Mouse (Mus musculus): ENCODE measurements at regions not wholly inside any gene's neighbourhood (a gene's known extent, or its start where the extent isn't known, plus 50 kb on each side); places are given as distances from the start of the nearest gene placed in this dataset.

DNA sequence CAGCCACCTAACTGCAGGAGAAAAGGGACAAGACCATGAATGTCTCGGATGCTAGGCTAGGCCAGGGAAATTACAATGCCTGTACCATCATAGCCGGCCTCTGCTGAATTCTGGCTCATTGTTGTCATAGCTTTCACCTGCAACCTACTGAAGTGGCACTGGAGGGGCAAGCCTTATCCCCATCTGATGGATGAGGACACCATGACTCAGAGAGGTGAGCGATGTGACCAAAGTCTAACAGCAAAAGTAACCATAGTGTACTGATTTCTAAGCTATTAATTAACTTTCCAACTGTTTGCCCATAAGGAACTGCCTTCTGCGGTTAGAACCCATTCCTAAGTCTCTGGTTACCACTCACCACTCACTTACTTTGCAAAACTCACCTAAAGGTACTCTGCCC lies 536.6 kb upstream of the Klf4 start:
- DNase-seq (ENCODE audit: low spot score in 2 of 2), result no peak

GRCm38 (mm10) chr4:56064657-56065056 lies 532.4 kb upstream of the Klf4 start:
- DNase-seq (ENCODE audit: low spot score in 2 of 2), result no peak

GRCm38 (mm10) chr4:56051792-56052380 lies 519.6 kb upstream of the Klf4 start:
- DNase-seq (ENCODE audit: low spot score in 2 of 2), result no peak

- DNase-seq (ENCODE audit: low spot score in 2 of 2), result no peak
Measured at GRCm38 (mm10) chr4:56039327-56039726, 507.1 kb upstream of the Klf4 start.

GRCm38 (mm10) chr4:56036334-56036733 lies 504.1 kb upstream of the Klf4 start:
- DNase-seq (ENCODE audit: low spot score in 2 of 2), result no peak

DNA sequence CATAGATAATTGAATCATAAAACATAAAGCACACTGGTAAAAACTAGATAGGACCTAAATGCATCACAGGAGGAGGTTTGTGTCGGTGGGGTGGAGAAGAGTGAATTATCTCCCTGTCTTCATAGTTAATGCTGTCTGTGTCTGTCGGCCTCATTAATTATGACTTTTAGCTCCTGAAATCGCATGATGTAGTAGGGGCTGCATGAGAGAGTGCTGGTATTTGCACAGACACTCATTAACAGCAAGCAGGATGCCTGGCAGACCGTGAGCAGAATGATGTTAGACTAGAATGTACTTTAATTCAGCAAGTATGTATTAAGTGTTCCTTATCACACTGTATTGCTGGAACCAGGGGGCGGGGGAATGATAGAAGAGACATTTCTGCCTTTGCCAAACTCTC lies 503.3 kb upstream of the Klf4 start:
- no peak for DNase-seq (ENCODE audit: low spot score in 2 of 2)

GRCm38 (mm10) chr4:56028441-56028840 lies 496.2 kb upstream of the Klf4 start:
- no peak for DNase-seq (ENCODE audit: low spot score in 2 of 2)

DNA sequence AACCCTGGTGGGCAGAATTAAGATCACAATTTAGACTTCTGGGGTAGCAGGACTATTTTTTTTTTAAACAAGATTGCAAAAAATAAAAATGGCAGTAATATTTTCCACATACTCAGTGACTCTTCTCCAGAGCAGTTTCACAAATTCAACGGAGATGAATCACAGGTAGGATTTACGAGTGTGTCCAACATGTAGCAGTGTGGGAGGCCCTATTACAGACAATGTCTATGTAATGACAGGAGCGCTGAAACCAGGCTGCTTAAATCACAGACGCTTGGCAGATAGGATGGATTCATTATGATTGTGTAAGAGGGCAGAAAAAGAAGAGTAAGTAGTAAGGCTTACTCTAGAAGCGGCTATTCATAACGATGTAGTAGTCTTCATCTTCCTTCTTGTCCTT lies 495.0 kb upstream of the Klf4 start:
- no peak for DNase-seq (ENCODE audit: low spot score in 2 of 2)

- no peak for DNase-seq (ENCODE audit: low spot score in 2 of 2)
Measured at GRCm38 (mm10) chr4:56024478-56024877, 492.2 kb upstream of the Klf4 start.

DNA sequence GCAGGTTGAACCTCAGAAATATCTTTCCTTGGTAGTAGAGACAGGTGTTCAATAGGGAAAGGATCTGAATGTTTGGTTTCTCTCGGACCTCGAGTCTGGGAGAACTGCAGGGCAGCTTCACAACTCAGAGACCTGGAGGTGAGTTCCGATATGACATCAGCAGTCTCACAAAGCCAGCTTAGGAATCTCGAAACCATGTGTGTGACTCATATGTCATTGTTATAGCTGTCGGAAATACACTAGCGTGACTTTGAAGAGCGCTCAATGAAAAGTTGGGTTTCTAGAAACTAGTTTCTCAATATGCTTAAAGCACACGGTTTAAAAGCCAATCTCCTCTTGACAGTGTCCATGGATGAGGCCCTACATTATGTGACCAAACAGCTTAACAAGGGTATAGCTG lies 485.9 kb upstream of the Klf4 start:
- no peak for DNase-seq (ENCODE audit: low spot score in 2 of 2)

- no peak for DNase-seq (ENCODE audit: low spot score in 2 of 2)
Measured at GRCm38 (mm10) chr4:56015481-56015880, 483.2 kb upstream of the Klf4 start.

- no peak for DNase-seq (ENCODE audit: low spot score in 2 of 2)
Measured at GRCm38 (mm10) chr4:56008287-56008686, 476.0 kb upstream of the Klf4 start.

- DNase-seq (ENCODE audit: low spot score in 2 of 2), result no peak
Measured at GRCm38 (mm10) chr4:56004227-56004626, 472.0 kb upstream of the Klf4 start.

GRCm38 (mm10) chr4:56001312-56001731 lies 469.1 kb upstream of the Klf4 start:
- no peak for DNase-seq (ENCODE audit: low spot score in 2 of 2)

GRCm38 (mm10) chr4:55984026-55984425 lies 451.8 kb upstream of the Klf4 start:
- DNase-seq (ENCODE audit: low spot score in 2 of 2), result no peak

DNA sequence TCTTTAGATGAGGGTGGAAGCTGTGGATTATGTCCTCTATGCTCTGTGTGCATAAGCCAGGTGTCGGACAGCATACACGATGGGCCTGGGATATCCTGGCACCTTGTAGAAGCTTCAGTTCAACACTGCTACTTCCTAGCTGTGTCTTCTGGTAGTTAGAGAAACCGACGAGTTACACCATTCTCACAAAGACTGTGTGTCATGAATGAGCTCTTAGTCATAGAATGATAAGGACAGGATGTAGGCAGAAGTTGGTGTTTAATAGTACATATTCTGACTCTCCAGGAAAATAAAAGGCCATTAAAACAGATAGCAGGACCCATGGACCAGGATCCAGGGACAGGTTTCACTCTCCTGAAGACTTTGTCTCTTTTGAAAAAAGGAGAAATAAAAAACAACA lies 446.3 kb upstream of the Klf4 start:
- no peak for DNase-seq (ENCODE audit: low spot score in 2 of 2)

- no peak for DNase-seq (ENCODE audit: low spot score in 2 of 2)
Measured at GRCm38 (mm10) chr4:55976265-55976664, 444.0 kb upstream of the Klf4 start.

- DNase-seq (ENCODE audit: low spot score in 2 of 2), result no peak
Measured at GRCm38 (mm10) chr4:55973706-55974105, 441.4 kb upstream of the Klf4 start.

- no peak for DNase-seq (ENCODE audit: low spot score in 2 of 2)
Measured at GRCm38 (mm10) chr4:55972235-55972819, 440.1 kb upstream of the Klf4 start.

GRCm38 (mm10) chr4:55960063-55960462 lies 427.8 kb upstream of the Klf4 start:
- DNase-seq (ENCODE audit: low spot score in 2 of 2), result no peak

- DNase-seq (ENCODE audit: low spot score in 2 of 2), result no peak
Measured at GRCm38 (mm10) chr4:55953701-55954100, 421.4 kb upstream of the Klf4 start.

DNA sequence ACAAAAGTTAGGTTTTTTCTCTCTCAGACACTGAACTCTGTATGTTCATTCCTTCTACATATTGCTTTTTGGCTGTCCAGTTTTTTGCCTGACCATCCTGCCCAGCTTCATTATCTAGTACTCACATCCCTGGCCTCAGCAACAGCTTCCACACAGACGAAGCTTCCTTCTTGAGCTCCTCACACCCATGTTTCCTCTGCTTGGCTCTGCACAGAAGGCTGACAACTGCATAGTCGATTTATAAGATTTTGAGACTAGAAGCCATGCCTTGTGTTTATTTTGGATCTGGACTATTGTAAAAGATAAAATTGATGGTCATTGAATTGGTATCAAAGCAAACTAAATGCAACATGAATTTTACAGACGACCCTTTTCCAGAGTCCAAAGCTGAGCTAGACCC lies 420.0 kb upstream of the Klf4 start:
- no peak for DNase-seq (ENCODE audit: low spot score in 2 of 2)

DNA sequence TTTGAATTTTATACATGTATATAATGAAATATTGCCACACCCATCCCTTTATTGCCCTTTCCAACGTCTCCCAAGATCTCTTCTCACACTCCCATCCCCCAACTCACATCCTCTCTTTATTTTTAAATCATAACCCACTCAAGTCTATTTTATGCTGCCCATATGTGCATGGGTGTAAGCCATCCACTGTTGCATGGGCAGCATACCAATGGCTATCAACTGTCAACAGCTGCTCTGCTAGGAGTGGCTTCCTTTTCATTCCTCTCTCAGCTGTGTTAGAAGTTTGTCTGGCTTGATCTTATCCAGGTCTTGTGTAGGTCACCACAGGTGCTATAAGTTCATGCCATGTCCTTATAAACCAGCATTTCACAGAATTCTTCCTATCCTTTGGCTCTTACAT lies 409.2 kb upstream of the Klf4 start:
- no peak for DNase-seq (ENCODE audit: low spot score in 2 of 2)

- DNase-seq (ENCODE audit: low spot score in 2 of 2), result no peak
Measured at GRCm38 (mm10) chr4:55938383-55938782, 406.1 kb upstream of the Klf4 start.

All from spleen, postnatal 4 days (tissue).